Mouse (Mus musculus) E14TG2a.4 (cell line): ENCODE data around the gene Tspear.

ENCODE experiments used
- CTCF ChIP-seq: conservative IDR thresholded peaks from 2 replicates; pipeline ENCODE4 v1.5.1; 2014; ENCODE audit warnings: low read length
- NANOG ChIP-seq: IDR thresholded peaks from 2 replicates; pipeline ENCODE4 v1.6.1; 2014; ENCODE audit warnings: borderline replicate concordance, low read length, mixed read lengths

DNA sequence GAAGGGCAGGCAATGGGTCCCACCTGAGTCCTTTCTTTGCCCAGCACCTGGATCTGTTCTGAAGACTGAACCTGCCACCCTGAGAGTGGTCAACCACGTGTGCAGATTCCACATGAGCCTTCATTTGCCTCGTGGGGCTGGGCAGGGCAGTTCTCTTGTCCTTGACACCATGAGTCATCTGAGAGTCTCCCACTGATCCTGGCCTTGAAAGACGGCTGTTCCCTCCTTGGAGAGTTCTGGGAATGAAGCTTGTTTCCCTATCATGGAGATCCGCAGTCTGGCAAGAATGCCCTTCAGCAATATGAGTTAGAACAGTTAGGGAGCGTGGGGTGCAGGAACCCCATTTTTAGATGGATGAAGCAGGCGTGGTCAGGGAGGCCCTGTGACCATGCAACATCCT, 152.6 kb downstream of the Tspear start:
- TF ChIP-seq CTCF (no peak), NANOG (no peak)
